Mouse (Mus musculus) forebrain, embryonic 13.5 days (tissue): ENCODE measurements around the gene Gm8677. TPM values are rescaled to one million over a fixed set of nuclear protein-coding genes. Genes with fewer than 3 reads are reported as not detected.
"Not testable (repeated sequence)": the region's sequence is repeated elsewhere in the genome, so short reads cannot be mapped to it uniquely, and the experiment has no call there.

ENCODE experiments used
- ATAC-seq: fragments of 200-750 bp; cut with Nextera tagmentation; 2 replicates; pipeline ENCODE4 v1.8.0; 2017
- H3K27ac ChIP-seq: fragments of 300-500 bp; sonication (generic); 2 replicates; pipeline ENCODE4 v1.5.1; 2015; ENCODE audit warnings: inconsistent platforms, mild to moderate bottlenecking, moderate library complexity
- H3K27me3 ChIP-seq: fragments of 300-500 bp; sonication (generic); 2 replicates; pipeline ENCODE4 v1.6.1; 2015; ENCODE audit warnings: mild to moderate bottlenecking, inconsistent platforms
- H3K36me3 ChIP-seq: fragments of 300-500 bp; sonication (generic); 2 replicates; pipeline ENCODE4 v1.6.1; 2015; ENCODE audit warnings: mild to moderate bottlenecking, inconsistent platforms; ENCODE audit not compliant: poor library complexity, severe bottlenecking
- H3K4me1 ChIP-seq: fragments of 300-500 bp; sonication (generic); 2 replicates; pipeline ENCODE4 v1.6.1; 2015; ENCODE audit warnings: inconsistent platforms
- H3K4me2 ChIP-seq: fragments of 300-500 bp; sonication (generic); 2 replicates; pipeline ENCODE4 v1.6.1; 2015; ENCODE audit warnings: inconsistent platforms, mild to moderate bottlenecking, moderate library complexity
- H3K4me3 ChIP-seq: fragments of 300-500 bp; sonication (generic); 2 replicates; pipeline ENCODE4 v1.5.1; 2015; ENCODE audit warnings: mild to moderate bottlenecking, inconsistent platforms
- H3K9ac ChIP-seq: fragments of 300-500 bp; sonication (generic); 2 replicates; pipeline ENCODE4 v1.6.1; 2015; ENCODE audit warnings: mild to moderate bottlenecking, inconsistent platforms
- H3K9me3 ChIP-seq: fragments of 300-500 bp; sonication (generic); replicated peaks from 2 replicates; pipeline ENCODE4 v1.6.1; 2016; ENCODE audit warnings: inconsistent platforms
- WGBS: fragments of 180-500 bp; shearing (Covaris S2); methylation state at CpG from one replicate; pipeline ENCODE4 v1.1.7; 2015; 5-methylcytosine and 5-hydroxymethylcytosine counted together
- polyA plus RNA-seq: library from polyadenylated mRNA; unstranded; fragments of >200 nt; fragmentation: Nextera tagmentation; extraction: Ambion mirVana; gene quantifications from 2 replicates; pipeline ENCODE4 v1.2.1, GENCODE M21; 2015

Gm8677 gene
- not detected in 2 replicates for polyA plus RNA-seq

GRCm38 (mm10) chr7:22534787-22535186 lies at the start of gene Gm8677:
Gm8677 (minus strand) TSS chr7:22534887.
- not testable (repeated sequence) for H3K4me2 ChIP-seq, ATAC-seq, H3K9me3 ChIP-seq, H3K27ac ChIP-seq, H3K27me3 ChIP-seq, H3K4me3 ChIP-seq, H3K36me3 ChIP-seq, H3K9ac ChIP-seq, H3K4me1 ChIP-seq
- no CpG with 5 or more reads among the region's 1 CpGs for WGBS

GRCm38 (mm10) chr7:22565243-22565642 lies 30.6 kb upstream of the Gm8677 start, which contains the start of gene Gm4201:
Gm4201 (minus strand) TSS chr7:22565343.
- not testable (repeated sequence) for H3K36me3 ChIP-seq, H3K27ac ChIP-seq, H3K4me2 ChIP-seq, H3K9me3 ChIP-seq, H3K27me3 ChIP-seq, H3K4me1 ChIP-seq, H3K9ac ChIP-seq, H3K4me3 ChIP-seq, ATAC-seq
- no CpG with 5 or more reads among the region's 3 CpGs for WGBS

GRCm38 (mm10) chr7:22522667-22523066 lies 12.0 kb downstream of the Gm8677 start, which contains the start of gene Vmn1r152:
Vmn1r152 (plus strand) TSS chr7:22522967.
- not testable (repeated sequence) for ATAC-seq, H3K4me1 ChIP-seq, H3K9me3 ChIP-seq, H3K36me3 ChIP-seq, H3K4me3 ChIP-seq, H3K4me2 ChIP-seq, H3K27ac ChIP-seq, H3K9ac ChIP-seq, H3K27me3 ChIP-seq
- WGBS, result no CpG with 5 or more reads among the region's 3 CpGs

- H3K4me1 ChIP-seq, H3K27ac ChIP-seq, ATAC-seq, H3K9ac ChIP-seq, H3K36me3 ChIP-seq, H3K4me2 ChIP-seq, H3K9me3 ChIP-seq, H3K4me3 ChIP-seq, H3K27me3 ChIP-seq: not testable (repeated sequence)
- 44% methylated on average over 2 of the region's 3 CpGs for WGBS
These were observed 35.1 kb downstream of the Gm8677 start, which contains the start of gene Vmn1r151 for GRCm38 (mm10) chr7:22499578-22499977. Vmn1r151 (minus strand) TSS chr7:22499678.

Other genes with a start within 250 kb of the Gm8677 start
- not detected in 2 replicates for gene Gm4187, start 205.2 kb downstream of the Gm8677 start, polyA plus RNA-seq
- not detected in 2 replicates for gene Gm8660, start 163.8 kb downstream of the Gm8677 start, polyA plus RNA-seq
- not detected in 2 replicates for gene Vmn1r148, start 121.3 kb downstream of the Gm8677 start, polyA plus RNA-seq
- not detected in 2 replicates for gene Vmn1r149, start 96.7 kb downstream of the Gm8677 start, polyA plus RNA-seq
- not detected in 2 replicates for gene Gm10665, start 70.8 kb downstream of the Gm8677 start, polyA plus RNA-seq
- not detected in 2 replicates for gene Vmn1r151, start 35.2 kb downstream of the Gm8677 start, polyA plus RNA-seq
- gene Vmn1r152, start 11.9 kb downstream of the Gm8677 start, polyA plus RNA-seq, result not detected in 2 replicates
- not detected in 2 replicates for gene Gm4201, start 30.5 kb upstream of the Gm8677 start, polyA plus RNA-seq
- not detected in 2 replicates for gene Gm4565, start 53.2 kb upstream of the Gm8677 start, polyA plus RNA-seq
- not detected in 2 replicates for gene Vmn1r155, start 123.1 kb upstream of the Gm8677 start, polyA plus RNA-seq
- gene Gm8693, start 157.4 kb upstream of the Gm8677 start, polyA plus RNA-seq, result not detected in 2 replicates
- not detected in 2 replicates for gene Gm4567, start 184.8 kb upstream of the Gm8677 start, polyA plus RNA-seq
- not detected in 2 replicates for gene Vmn1r157, start 226.8 kb upstream of the Gm8677 start, polyA plus RNA-seq